Mouse (Mus musculus): ENCODE measurements around the gene Cldn13.
"Not testable (repeated sequence)": the region's sequence is repeated elsewhere in the genome, so short reads cannot be mapped to it uniquely, and the experiment has no call there.

Cldn13 gene

GRCm38 (mm10) chr5:134915311-134915710 lies at the start of gene Cldn13:
Cldn13 (minus strand) TSS chr5:134915526.
- no peak for DNase-seq (ENCODE audit: low read depth)

- not testable (repeated sequence) for DNase-seq (ENCODE audit: low read depth)
Measured at GRCm38 (mm10) chr5:134964655-134965054, 49.3 kb upstream of the Cldn13 start.

- no peak for DNase-seq (ENCODE audit: low read depth)
Measured at GRCm38 (mm10) chr5:134963546-134963945, 48.2 kb upstream of the Cldn13 start.

- DNase-seq (ENCODE audit: low read depth): no peak
Measured at GRCm38 (mm10) chr5:134961519-134961918, 46.2 kb upstream of the Cldn13 start.

- DNase-seq (ENCODE audit: low read depth): peak; percentile 50
Measured at GRCm38 (mm10) chr5:134960430-134960829, 45.1 kb upstream of the Cldn13 start.

- no peak for DNase-seq (ENCODE audit: low read depth)
Measured at GRCm38 (mm10) chr5:134959114-134959513, 43.8 kb upstream of the Cldn13 start.

GRCm38 (mm10) chr5:134955491-134955890 lies 40.2 kb upstream of the Cldn13 start:
- no peak for DNase-seq (ENCODE audit: low read depth)

- DNase-seq (ENCODE audit: low read depth): no peak
Measured at GRCm38 (mm10) chr5:134951053-134951884, 35.9 kb upstream of the Cldn13 start.

GRCm38 (mm10) chr5:134948085-134948439 lies 32.7 kb upstream of the Cldn13 start:
- no peak for DNase-seq (ENCODE audit: low read depth)

GRCm38 (mm10) chr5:134947420-134948084 lies 32.2 kb upstream of the Cldn13 start:
- no peak for DNase-seq (ENCODE audit: low read depth)

GRCm38 (mm10) chr5:134946857-134947255 lies 31.5 kb upstream of the Cldn13 start, which contains the start of gene Cldn4:
Cldn4 (minus strand) TSS chr5:134946934.
- no peak for DNase-seq (ENCODE audit: low read depth)

GRCm38 (mm10) chr5:134946063-134946856 lies 30.9 kb upstream of the Cldn13 start:
- DNase-seq (ENCODE audit: low read depth): no peak

- DNase-seq (ENCODE audit: low read depth): no peak
Measured at GRCm38 (mm10) chr5:134945266-134945959, 30.1 kb upstream of the Cldn13 start.

- DNase-seq (ENCODE audit: low read depth): no peak
Measured at GRCm38 (mm10) chr5:134944179-134944578, 28.9 kb upstream of the Cldn13 start.

- DNase-seq (ENCODE audit: low read depth): no peak
Measured at GRCm38 (mm10) chr5:134942740-134943139, 27.4 kb upstream of the Cldn13 start.

- peak; percentile 68 for DNase-seq (ENCODE audit: low read depth)
Measured at GRCm38 (mm10) chr5:134941472-134942209, 26.3 kb upstream of the Cldn13 start.

- not testable (repeated sequence) for DNase-seq (ENCODE audit: low read depth)
Measured at GRCm38 (mm10) chr5:134939554-134939953, 24.2 kb upstream of the Cldn13 start.

- DNase-seq (ENCODE audit: low read depth): peak; percentile 71
Measured at GRCm38 (mm10) chr5:134939069-134939468, 23.7 kb upstream of the Cldn13 start.

- DNase-seq (ENCODE audit: low read depth): no peak
Measured at GRCm38 (mm10) chr5:134936626-134937185, 21.4 kb upstream of the Cldn13 start.

- no peak for DNase-seq (ENCODE audit: low read depth)
Measured at GRCm38 (mm10) chr5:134936051-134936450, 20.7 kb upstream of the Cldn13 start.

- DNase-seq (ENCODE audit: low read depth): no peak
Measured at GRCm38 (mm10) chr5:134934666-134935065, 19.3 kb upstream of the Cldn13 start.
